Mouse (Mus musculus) stomach, postnatal 0 days (tissue): Measurements from ENCODE around the gene Pxdc1. TPM values are rescaled to one million over a fixed set of nuclear protein-coding genes. Genes with fewer than 3 reads are reported as not detected.

Experiments
- ATAC-seq: fragments of 200-750 bp; cut with Nextera tagmentation; 2 replicates; pipeline ENCODE4 v1.8.0; 2017; ENCODE audit not compliant: low FRiP score, low TSS enrichment
- DNase-seq: peaks from one replicate; pipeline ENCODE4 v3.0.0-alpha.2; 2016; ENCODE audit warnings: low spot score
- H3K27ac ChIP-seq: fragments of 300-500 bp; sonication (generic); replicated peaks from 2 replicates; pipeline ENCODE4 v1.5.1; 2014; ENCODE audit warnings: mild to moderate bottlenecking, control low read depth
- H3K27me3 ChIP-seq: fragments of 300-500 bp; sonication (generic); 2 replicates; pipeline ENCODE4 v1.6.1; 2014; ENCODE audit warnings: low read length; ENCODE audit not compliant: control insufficient read depth, insufficient read depth
- H3K36me3 ChIP-seq: fragments of 300-500 bp; sonication (generic); 2 replicates; pipeline ENCODE4 v1.6.1; 2014; ENCODE audit warnings: low read length, mixed read lengths; ENCODE audit not compliant: control insufficient read depth, insufficient read depth
- H3K4me1 ChIP-seq: fragments of 300-500 bp; sonication (generic); replicated peaks from 2 replicates; pipeline ENCODE4 v1.6.1; 2014; ENCODE audit warnings: antibody characterized with exemption; ENCODE audit not compliant: control insufficient read depth, insufficient read depth
- H3K4me2 ChIP-seq: fragments of 300-500 bp; sonication (generic); replicated peaks from 2 replicates; pipeline ENCODE4 v1.6.1; 2014; ENCODE audit warnings: low read depth, mild to moderate bottlenecking, control low read depth, moderate library complexity
- H3K4me3 ChIP-seq: fragments of 300-500 bp; sonication (generic); 2 replicates; pipeline ENCODE4 v1.5.1; 2014; ENCODE audit warnings: low read depth, low read length, control low read depth
- H3K9ac ChIP-seq: fragments of 300-500 bp; sonication (generic); 2 replicates; pipeline ENCODE4 v1.6.1; 2014; ENCODE audit warnings: mild to moderate bottlenecking, low read length, control low read depth, mixed read lengths
- H3K9me3 ChIP-seq: fragments of 300-500 bp; sonication (generic); 2 replicates; pipeline ENCODE4 v1.6.1; 2016; ENCODE audit warnings: low read length; ENCODE audit not compliant: control insufficient read depth
- CTCF ChIP-seq: IDR thresholded peaks from 2 replicates; pipeline ENCODE4 v1.5.1; 2016; ENCODE audit warnings: antibody characterized with exemption, low read depth, mild to moderate bottlenecking, moderate library complexity
- EP300 ChIP-seq: optimal IDR thresholded peaks from 2 replicates; pipeline ENCODE3; 2016; ENCODE audit warnings: antibody characterized with exemption
- WGBS: fragments of 180-500 bp; shearing (Covaris S2); extraction: QIAGEN DNeasy Blood & Tissue Kit; methylation state at CpG from one replicate; pipeline ENCODE4 v1.1.7; 2014; 5-methylcytosine and 5-hydroxymethylcytosine counted together
- polyA plus RNA-seq: library from polyadenylated mRNA; unstranded; fragments of >200 nt; fragmentation: Nextera tagmentation; extraction: Ambion mirVana; gene quantifications from 2 replicates; pipeline ENCODE4 v1.2.1, GENCODE M21; 2015

Gene Pxdc1
- polyA plus RNA-seq, 1 experiment from 2014 or later = 14.4 TPM

DNA sequence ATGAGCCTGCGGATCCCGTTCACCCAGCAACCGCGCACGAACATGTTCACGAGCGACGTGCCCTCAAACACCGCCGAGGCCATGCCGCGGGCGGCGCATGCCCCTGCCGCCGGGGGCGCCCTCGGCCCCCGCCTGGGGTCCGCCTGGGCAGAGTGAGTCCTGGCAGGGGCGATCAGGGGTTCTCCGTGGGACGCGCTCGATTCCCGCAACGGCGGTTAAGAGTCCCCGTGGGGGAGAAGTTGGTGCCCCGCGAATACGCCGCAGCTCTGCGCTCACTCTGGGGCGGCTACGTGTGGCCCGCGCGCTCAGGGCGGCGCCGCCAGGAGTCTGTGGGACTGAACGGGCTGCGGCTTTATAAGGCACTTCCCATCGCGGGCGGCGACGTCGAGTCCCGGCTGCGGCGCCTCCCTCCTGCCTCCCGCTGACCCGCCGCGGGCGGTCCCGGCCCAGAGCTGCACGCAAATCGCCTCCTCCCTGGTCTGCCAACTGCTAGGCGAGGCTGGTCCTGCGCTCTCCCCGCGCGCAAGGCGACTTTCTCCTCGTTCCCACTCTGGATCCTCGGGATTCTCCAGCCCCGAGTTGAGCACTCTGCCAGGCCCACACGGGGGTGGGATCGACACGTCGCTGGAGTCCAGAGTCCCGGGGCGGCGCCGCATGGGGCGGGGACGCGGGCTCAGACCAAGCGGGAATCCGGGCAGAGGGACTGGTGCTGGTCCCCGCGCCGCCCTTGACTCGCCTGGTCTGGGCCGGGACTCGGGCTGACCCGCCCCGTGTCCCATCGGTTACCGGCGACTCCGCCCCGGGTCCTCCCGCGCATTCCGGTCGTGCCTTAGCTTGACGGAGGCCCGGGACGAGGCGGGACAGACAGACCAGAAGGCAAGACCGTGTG is 689 bp downstream of the Pxdc1 start:
- peak overlapping the region; percentile 68 for H3K4me3 ChIP-seq
- no peaks in the 10 kb centered on the region for H3K9me3 ChIP-seq
- H3K4me1 ChIP-seq = peaks cover 5% of the 10 kb centered on the region; the same call in 1 of the 2 replicates
- H3K36me3 ChIP-seq = no peaks in the 10 kb centered on the region
- ATAC-seq = peak; percentile 86
- TF ChIP-seq EP300 (no peak), CTCF (peak; percentile 54)
- no peaks in the 10 kb centered on the region for H3K27me3 ChIP-seq
- peak overlapping the region; percentile 74 for H3K9ac ChIP-seq
- H3K27ac ChIP-seq = peak overlapping the region; percentile 90
- under 1% methylated on average over 96 of the region's 105 CpGs for WGBS
- peak overlapping the region; percentile 94 for H3K4me2 ChIP-seq
- DNase-seq = peak; percentile 82

DNA sequence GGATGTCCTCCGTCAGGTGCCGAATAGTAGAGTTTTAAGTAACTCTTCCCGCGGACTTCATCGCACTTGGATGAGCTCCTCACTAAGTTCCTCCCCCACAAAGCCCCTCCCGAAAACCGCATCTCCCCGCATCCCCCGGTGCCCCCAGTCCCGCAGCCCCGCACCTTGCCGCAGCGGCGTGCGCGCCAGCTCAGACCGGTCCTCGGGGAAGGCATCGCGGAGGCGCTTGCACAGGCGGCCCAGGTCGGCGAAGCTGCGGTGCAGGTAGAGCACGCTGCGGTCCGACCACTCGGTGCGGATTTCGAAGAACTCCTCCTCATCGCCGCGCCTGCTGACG is 1.3 kb downstream of the Pxdc1 start:
- peak overlapping the region; percentile 74 for H3K9ac ChIP-seq
- no peaks in the 10 kb centered on the region for H3K36me3 ChIP-seq
- ATAC-seq (no peak), DNase-seq (no peak)
- no peaks in the 10 kb centered on the region for H3K27me3 ChIP-seq
- H3K27ac ChIP-seq = peak overlapping the region; percentile 90
- TF ChIP-seq EP300 (no peak), CTCF (no peak)
- WGBS = 1% methylated on average over 34 of the region's 35 CpGs
- H3K4me1 ChIP-seq = peaks cover 5% of the 10 kb centered on the region; the same call in 1 of the 2 replicates
- no peaks in the 10 kb centered on the region for H3K9me3 ChIP-seq
- peak overlapping the region; percentile 94 for H3K4me2 ChIP-seq
- H3K4me3 ChIP-seq = peak overlapping the region; percentile 68

DNA sequence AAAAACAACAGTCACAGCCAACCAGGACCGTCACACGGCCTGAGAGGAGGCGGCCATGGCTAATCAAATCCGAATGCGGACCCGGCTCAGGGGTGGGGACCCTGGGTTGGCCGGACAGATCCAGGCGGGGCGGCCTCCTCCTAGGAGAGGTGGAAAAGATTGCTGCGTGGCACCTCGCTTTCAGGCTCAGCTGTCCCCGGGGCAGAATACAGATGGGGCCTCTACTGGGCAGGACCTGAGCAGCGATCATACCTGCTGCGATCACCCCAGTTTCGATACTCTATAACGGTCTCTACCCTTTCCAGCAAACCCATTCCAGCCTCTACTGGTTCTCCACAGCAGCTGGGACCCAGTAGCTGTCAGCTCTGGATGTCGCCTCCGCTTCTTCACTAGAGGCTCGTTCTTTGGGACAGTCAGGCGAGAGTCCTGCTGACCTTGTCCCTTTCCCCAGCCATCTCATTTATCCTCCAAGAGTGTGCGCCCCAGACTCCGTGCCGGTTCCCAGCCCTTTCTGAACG is 1.8 kb downstream of the Pxdc1 start:
- ATAC-seq (0 out of 2 replicates have a peak, but pooled peaks have one; percentile 16), DNase-seq (peak; percentile 42)
- Histone ChIP-seq H3K4me3 (peak overlapping the region; percentile 68), H3K36me3 (no peaks in the 10 kb centered on the region), H3K27me3 (no peaks in the 10 kb centered on the region), H3K9me3 (no peaks in the 10 kb centered on the region), H3K27ac (peak overlapping the region; percentile 40; the same call in 1 of the 2 replicates), H3K9ac (peak overlapping the region; percentile 74), H3K4me1 (peaks cover 5% of the 10 kb centered on the region; the same call in 1 of the 2 replicates), H3K4me2 (peak overlapping the region; percentile 94)
- 7% methylated on average over 24 of the region's 24 CpGs for WGBS
- TF ChIP-seq EP300 = no peak

DNA sequence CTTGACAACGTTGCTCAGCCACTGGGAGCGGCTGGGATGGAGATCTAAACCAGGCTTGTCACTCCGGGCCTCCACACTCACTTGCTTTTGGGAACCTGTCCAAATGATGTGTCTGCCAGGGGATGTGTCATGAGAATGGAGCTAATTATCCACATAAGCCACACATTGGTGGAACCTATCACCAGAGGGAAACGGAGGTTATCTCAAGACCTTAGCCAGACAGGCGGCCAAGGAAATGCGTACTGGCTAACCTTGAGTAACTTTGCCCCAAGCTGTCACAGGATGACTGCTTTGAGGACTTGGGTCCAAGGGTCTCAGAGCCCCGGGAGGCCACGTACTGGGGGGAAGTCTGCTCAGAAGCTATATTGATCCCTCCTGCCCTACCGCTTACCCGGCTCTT is 2.3 kb downstream of the Pxdc1 start:
- Histone ChIP-seq H3K4me1 (peaks cover 5% of the 10 kb centered on the region; the same call in 1 of the 2 replicates), H3K4me3 (peak overlapping the region; percentile 68), H3K36me3 (no peaks in the 10 kb centered on the region), H3K27ac (peak overlapping the region; percentile 40; the same call in 1 of the 2 replicates), H3K9ac (peak overlapping the region; percentile 74), H3K9me3 (no peaks in the 10 kb centered on the region), H3K4me2 (peak overlapping the region; percentile 94), H3K27me3 (no peaks in the 10 kb centered on the region)
- TF ChIP-seq CTCF (no peak), EP300 (no peak)
- 32% methylated on average over 10 of the region's 10 CpGs for WGBS
- no peak for ATAC-seq
- no peak for DNase-seq

DNA sequence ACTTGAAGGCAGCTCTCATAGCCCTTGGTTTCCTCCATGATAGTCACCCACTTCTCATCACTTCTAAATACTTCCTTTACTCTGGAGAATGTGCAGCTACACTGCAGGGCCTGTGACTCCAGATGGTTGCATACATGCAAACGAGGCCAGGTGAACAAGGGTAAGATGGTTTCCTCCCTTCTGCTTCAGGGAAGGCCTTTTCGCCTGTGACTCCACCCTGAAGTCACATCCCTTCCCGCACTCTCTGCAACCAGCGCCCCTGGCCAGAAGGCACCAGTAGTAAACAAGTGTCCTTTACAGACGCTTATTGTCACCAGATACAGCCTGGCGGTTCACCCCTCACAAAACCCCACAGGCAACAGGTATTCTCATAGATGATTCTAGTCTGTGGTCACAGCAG is 2.9 kb downstream of the Pxdc1 start:
- H3K36me3 ChIP-seq = no peaks in the 10 kb centered on the region
- H3K9ac ChIP-seq = 0 out of 2 replicates have a peak overlapping the region, but pooled peaks have one; percentile 8
- ATAC-seq (no peak), DNase-seq (no peak)
- WGBS = 70% methylated on average over 6 of the region's 6 CpGs
- TF ChIP-seq CTCF = no peak
- TF ChIP-seq EP300 = no peak
- H3K4me2 ChIP-seq = peak overlapping the region; percentile 94
- H3K4me1 ChIP-seq = peaks cover 5% of the 10 kb centered on the region; the same call in 1 of the 2 replicates
- no peaks in the 10 kb centered on the region for H3K27me3 ChIP-seq
- no peak overlapping the region for H3K27ac ChIP-seq
- no peaks in the 10 kb centered on the region for H3K9me3 ChIP-seq
- peak overlapping the region; percentile 68 for H3K4me3 ChIP-seq

DNA sequence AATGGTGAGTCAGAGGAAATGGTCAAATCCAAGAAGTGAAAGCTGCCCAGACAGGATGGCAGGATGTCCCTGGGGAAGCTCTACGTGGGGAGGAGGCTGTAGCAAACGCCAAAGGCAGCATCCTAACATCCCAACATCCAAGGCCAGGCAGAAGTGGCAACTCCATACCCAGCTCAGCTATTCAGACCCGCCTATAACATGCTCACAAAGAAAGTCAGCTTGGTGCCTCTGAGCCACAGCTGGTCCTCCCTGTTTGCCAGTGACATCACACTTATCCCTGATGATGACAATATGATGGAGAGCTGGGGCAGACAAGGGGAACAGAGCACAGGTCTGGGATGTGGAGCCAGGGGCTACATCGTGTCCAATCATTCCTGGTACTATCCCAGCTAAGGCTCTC is 5.5 kb downstream of the Pxdc1 start:
- 58% methylated on average over 4 of the region's 4 CpGs for WGBS
- Histone ChIP-seq H3K36me3 (no peaks in the 10 kb centered on the region), H3K4me2 (no peak overlapping the region), H3K4me1 (peaks cover 5% of the 10 kb centered on the region; the same call in 1 of the 2 replicates), H3K27ac (no peak overlapping the region), H3K9me3 (no peaks in the 10 kb centered on the region), H3K4me3 (no peak overlapping the region), H3K9ac (no peak overlapping the region), H3K27me3 (no peaks in the 10 kb centered on the region)
- no peak for TF ChIP-seq CTCF
- no peak for TF ChIP-seq EP300
- no peak for DNase-seq
- ATAC-seq = no peak
